Mouse (Mus musculus) mouse trophoblast stem cell (cell line): ENCODE measurements around the gene Dck.
"Not testable (repeated sequence)": the region's sequence is repeated elsewhere in the genome, so short reads cannot be mapped to it uniquely, and the experiment has no call there.

Experiments used
- in situ Hi-C, 2 experiments: fragments of 300-500 bp; cut with MseI, MboI; formaldehyde crosslinking; loops; 2 replicates in 1 of 2; 3 replicates in 1 of 2; pipeline ENCODE4 v1.15.1; 2025

The Dck gene

DNA sequence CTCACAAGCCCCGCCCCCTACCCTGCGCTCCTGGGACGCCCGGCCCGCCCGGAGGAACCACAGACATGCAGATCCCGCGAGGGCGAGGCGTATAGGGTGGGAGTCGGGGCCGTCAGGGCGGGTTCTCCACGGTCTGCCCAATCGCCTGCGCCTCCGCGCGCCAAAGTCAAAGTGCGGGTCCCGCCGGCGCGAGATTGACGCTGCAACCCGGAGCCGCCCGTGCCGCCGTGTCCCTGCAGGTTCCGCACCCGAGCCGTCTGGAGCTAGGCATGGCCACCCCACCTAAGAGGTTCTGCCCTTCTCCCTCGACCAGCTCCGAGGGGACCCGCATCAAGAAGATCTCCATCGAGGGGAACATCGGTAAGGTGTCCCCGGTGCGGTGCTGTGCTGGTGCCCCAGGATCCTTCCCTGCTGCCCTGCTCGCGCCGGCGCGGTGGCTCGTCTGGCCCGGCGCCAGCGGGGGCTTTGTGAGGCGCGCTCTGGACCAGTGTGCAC, at the start of gene Dck:
TSS of gene Dck (plus strand) at position 10 of the 495 bp plus-strand sequence.
- in situ Hi-C loops, result no loop called here

DNA sequence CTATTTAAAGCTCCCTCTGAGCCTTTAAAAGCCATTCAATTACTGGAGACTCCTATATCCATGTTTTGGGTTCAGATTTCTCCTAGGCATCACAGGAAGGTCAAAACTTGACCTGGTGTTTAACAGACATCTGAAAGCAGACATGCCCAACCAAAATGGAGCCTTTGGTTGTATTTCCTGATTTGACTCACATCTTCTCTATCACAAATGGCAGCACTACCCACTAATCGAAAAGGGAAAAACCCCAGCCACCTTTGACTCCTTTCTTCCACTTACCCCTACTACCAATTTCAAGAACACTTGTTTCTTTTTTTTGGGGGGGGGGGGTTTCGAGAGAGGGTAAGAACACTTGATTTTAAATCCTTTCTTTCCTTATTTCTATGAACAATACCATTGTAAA, 47.8 kb upstream of the Dck start:
- in situ Hi-C loops, result no loop called here

DNA sequence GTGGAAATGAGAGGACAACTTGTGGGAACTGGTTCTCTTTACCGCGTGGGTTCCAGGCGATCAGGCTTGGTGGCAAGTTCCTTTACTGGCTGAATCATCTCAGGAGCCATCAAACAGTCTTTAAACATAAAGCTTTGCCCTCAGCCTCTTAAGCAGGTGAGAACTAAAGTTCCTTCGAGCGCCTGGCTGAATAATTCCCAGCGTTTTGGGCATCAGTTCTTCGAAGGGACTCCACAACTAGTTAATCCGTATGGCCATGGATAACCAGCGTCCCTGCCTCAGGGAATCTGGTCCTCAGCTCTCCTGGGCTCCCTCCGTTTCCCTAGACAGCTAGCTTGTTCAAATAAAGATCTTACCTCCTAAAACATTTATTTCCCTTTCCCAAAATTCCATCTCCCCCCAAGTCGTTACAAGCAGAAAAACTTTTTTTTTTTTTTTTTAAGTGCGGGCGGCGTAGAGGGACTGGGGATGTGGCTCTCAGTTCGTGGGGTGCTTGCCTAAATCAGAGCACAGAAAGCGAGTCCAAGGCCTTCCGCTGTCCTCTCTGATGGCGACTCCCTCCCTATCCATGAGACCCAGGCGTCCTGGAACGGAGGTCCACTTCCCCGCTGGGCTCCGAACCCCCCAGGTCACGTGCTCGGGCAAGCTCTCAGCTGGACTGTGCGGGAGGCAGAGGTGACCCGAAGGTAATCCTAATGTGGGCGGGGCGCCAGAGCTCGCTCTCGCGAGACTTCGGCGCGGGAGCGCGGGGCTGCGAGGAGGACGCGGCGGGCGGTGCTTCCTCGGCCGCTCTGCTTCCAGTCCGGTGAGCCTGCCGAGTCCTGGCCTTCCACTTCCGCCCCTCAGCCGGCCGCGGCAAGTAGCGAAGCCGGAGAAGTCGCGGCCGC, 44.4 kb upstream of the Dck start, which contains the start of gene Mob1b:
TSS of gene Mob1b (plus strand) at position 740 of the 887 bp plus-strand sequence.
- in situ Hi-C loops, result no loop called here

DNA sequence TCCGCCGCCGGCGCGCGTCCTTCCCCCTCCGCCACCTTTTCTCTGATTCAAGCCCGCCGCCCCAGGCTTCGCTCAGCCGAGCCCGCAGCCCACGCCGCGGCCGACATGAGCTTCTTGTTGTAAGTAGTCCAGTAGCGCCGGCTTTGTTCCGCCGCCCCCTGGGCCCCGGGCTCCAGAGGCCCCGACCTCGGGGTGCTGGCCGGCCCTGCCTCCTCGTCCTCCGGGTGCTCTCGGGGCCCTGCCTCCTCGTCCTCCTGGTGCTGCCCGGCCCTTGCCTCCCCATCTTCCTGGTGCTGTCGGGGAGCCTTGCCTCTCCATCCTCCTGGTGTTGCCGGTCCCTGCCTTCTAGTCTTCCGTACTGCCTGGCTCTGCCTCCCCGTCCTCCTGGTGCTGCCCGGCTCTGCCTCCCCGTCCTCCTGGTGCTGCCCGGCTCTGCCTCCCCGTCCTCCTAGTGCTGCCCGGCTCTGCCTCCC, 43.8 kb upstream of the Dck start:
- in situ Hi-C loops, result no loop called here

DNA sequence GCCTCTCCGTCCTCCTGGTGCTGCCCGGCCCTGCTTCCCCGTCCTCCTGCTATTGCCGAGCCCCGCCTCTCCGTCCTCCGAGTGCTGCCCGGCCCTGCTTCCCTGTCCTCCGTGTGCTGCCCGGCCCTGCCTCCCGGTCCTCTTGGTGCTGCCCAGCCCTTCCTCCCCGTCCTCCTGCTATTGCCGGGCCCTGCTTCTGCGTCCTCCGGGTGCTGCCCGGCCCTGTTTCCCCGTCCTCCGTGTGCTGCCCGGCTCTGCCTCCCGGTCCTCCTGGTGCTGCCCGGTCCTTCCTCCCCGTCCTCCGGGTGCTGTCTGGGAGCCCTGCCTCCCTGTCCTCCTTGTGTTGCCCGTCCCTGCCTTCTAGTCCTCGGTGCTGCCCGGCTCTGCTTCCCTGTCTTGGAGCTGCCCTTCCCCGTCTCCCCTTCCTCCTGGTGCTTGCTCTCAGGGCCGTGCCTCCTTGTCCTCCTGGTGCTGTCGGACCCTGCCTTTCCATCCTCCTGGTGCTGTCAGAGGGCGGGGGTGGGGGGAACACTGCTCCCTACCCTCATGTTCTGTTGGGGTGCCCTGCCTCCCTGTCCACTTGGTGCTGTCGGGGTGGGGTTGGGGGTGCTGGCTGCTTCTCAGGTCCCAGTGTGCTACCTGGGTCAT, 43.1 kb upstream of the Dck start:
- in situ Hi-C loops, result no loop called here

DNA sequence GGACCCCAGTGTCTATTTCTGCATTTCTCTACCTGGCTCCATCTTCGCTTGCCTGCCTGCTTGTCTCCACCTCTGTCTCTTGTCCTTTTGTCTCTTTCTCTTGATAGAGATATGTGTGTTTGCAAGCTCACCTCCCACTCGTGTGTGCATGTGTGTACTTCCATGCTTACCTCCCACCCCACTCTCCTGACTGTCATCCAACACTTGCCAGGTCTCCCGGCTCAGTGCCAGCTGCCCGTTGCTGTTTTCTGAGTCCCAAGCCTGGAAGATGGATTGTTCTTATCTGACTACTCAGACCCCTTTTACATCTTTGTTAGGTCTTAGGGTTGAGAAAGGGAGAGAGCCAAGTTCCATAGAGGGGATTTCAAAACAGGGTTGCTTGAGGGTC, 42.6 kb upstream of the Dck start:
- in situ Hi-C loops, result no loop called here

DNA sequence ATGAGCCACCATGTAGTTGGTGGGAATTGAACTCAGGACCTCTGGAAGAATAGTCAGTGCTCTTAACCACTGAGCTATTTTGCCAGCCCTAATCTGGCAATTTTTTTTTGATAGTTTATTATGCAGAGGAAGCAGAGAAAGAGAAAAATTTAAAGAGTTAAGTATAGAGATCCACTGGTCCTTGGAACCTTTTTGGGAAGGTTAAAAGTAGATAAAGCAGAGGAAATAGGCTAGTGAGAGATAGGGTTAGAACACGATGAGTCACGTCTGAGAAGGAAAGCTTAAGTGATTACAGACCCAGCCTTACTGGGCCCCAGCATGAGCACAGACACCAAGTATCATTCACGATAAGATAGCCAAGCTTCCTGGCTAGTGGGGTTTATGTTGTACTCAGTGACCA, 40.8 kb upstream of the Dck start:
- in situ Hi-C loops, result no loop called here

DNA sequence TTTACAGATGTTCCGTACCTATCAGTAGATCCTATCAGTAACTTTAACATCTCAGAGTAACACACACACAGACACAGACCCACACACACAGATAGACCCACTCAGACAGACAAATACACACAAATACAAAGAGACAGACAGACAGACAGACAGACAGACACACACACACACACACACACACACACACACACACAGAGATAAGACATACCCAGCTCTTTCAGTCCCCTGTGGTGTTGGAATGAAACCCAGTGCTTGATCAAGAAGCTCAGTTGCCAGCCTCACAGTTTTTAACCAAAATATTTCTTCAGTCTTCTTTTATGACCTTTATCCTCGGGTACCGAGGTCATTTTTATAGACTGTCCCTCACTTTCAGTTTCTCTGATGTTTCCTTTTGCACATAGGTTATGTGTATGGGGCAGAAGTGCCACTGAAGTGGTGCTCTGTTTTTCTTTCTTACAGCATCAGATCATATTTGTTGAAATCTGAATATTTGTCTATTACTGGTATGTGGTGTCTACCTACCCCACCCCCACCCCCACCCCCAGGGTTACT, 37.1 kb upstream of the Dck start:
- in situ Hi-C loops, result no loop called here

DNA sequence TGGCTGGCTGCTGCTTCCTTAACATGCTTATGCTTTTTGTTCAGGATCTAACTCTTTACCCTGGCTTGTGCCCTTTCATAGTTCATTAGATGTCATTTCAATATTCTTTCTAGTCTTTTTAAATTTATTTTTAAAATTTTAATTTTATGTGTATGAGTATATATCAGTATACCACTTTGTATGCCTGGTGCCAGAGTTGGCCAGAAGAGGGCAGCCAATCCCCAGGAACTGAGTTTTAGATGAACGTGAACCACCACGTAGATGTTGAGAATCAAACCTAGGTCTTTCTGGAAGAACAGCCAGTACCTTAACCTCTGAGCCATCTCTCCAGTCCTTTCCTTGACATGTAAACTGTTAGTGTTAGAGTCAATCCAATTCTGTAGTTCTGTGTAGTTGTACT, 30.0 kb upstream of the Dck start:
- in situ Hi-C loops, result no loop called here

DNA sequence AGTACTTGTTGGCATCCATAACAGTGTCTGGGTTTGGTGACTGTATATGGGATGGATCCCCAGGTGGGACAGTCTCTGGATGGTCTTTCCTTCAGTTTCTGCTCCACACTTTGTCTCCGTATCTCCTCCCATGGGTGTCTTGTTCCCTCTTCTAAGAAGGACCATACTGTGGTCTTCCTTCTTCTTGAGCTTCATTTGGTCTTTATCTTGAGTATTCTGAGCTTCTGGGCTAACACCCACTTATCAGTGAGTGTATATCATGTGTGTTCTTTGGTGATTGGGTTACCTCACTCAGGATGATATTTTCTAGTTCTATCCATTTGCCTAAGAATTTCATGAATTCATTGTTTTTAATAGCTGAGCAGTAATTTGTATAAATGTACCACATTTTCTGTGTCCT, 23.7 kb upstream of the Dck start:
- in situ Hi-C loops, result not testable (repeated sequence)

DNA sequence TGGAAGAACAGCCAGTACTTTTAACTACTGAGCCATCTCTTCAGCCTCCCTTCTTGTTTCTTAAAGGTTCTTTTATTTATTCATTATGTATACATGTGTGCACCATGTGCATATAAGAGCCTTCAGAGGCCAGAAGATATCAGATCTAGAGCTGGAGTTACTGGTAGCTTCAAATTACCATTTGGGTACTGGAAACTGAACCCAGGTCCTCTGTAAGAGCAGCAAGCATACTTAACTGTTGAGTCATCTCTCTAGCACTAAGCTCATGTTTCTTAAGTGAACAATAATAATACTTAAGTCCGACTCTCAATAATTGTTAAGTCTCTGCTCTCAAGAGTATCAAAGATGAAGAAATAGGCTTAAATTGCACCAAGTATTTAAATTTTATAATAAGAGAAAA, 17.0 kb upstream of the Dck start:
- in situ Hi-C loops, result no loop called here

DNA sequence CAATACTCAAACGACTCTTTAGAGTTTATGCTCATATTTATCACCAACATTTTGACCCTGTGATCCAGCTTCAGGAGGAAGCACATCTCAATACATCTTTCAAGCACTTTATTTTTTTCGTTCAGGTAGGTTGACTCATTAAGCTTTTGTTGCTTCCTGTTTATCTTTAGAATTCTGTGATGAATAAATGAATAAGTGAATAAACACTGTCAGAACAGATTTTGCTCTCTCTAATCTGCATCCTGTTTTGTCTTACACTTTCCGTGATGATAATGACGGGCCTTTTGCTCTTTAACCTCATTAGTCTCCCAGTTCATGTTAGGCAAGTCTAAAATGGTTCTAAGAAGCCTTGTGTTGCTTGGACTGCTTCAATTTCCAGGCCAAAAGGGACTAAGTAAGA, 11.6 kb upstream of the Dck start:
- in situ Hi-C loops, result no loop called here

DNA sequence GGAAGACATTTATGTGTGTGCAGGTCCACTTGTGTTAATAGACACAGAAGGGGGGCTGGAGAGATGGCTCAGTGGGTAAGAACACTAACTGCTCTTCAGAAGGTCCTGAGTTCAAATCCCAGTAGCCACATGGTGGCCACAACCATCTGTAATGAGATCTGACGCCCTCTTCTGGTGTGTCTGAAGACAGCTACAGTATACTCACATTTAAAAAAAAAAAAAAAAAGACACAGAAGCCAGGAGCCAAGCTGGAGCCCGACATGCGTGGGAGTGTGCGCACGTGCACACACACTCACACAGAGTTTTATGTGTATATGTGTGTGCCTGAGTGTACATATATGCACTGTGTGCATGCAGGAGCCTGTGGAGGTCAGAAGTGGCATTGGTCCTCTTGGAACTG, 2.2 kb upstream of the Dck start:
- in situ Hi-C loops, result no loop called here

DNA sequence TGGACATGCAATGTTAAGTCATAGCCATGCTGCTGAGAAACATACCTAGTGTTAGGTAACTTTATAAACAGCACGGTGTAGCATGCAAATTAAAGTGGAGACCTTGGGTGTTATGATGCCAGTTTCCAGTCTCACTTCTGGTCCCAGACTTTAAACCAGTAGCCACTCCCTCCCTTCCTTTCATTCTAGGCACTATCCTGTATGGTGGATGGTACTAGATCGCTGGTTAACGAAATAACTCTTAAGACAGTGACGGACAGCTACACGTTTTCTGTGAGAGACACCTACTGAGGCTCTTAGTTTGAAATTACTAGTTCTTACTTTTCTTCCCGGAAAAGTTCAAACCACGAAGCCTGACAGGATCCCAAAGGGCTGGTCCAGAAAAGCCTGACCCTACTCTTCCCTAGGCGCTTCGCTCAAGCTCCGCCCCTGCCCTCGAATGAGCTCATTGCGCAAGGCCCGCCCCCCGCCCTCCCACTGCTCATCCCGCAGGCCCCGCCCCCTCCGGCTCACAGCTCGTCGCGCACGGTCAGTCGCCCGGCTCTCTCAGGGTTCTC, 288 bp upstream of the Dck start:
- in situ Hi-C loops, result no loop called here

DNA sequence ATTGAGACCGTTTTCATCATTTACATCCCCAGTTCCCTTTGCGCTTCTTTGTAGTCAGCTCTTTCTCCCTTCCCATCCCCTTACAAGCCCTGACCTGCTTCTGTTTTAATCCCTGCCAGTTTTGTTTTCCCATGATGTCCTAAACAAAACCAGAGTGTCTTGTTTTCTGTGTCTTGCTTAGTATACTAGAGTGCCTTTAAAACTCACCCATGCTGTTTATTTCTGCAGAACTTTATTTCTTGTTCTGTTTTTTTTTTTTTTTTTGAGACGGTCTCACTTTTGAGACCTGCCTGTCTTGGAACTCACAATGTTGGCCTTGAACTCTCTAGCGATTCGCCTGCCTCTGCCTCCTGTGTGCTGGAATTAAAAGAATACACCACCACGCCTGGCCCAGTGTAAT, 791 bp downstream of the Dck start:
- in situ Hi-C loops, result no loop called here

DNA sequence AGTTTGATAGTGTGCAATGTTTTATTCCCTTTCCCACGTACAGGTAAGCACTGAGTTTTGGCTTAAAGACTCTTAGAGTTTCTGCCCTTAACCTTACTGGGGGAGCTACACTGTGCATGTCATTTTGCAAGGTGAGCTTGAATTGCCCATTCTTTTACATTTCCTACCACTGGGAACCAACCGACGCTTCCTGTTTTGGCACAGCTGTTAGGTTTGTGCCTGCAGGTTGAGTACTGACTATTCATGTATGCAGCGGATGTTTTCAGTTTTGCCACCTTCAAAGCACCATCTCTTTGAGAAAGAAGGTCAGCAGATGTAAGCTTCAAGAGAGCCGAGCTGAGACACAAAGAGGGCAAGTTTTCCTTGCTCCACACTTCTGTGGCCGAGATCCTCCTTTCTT, 1.3 kb downstream of the Dck start:
- in situ Hi-C loops, result no loop called here

DNA sequence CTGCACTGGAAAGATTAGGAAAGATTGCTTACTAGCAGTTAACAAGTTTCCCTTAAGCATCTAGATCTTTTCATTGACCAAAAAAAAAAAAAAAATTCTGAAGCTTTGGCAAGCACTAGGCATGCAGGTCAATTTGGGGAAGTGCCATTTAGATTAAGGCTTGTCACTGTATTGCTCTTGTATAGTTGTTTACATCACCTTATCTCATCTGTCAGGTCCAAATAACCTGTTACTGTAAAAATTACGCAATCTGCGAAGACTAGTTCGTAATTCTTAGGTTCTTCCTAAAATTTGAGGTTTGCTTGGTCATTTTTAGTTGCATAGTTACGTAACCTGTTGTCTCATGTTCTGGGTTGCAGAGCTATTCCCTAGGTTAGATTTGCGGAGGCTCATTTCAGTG, 2.1 kb downstream of the Dck start:
- in situ Hi-C loops, result no loop called here

DNA sequence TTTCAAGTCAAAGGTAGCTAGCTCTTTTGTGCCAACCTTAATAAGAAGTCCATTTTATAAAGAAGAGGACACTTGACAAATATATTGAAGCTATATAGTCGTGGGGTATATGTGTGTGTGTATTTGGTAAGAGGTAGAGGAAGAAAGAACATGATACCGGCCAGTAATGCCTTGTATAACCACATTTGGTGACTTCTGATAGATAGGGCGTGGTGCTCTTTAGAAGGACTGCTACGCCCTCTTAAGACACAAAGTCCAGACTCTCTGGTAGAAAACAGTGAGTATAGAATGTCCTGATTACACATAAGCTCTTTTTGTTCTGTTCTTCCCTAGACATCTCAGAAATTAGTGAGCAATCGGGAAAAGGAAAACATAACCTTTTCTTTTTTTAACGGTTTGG, 3.4 kb downstream of the Dck start:
- in situ Hi-C loops, result no loop called here

DNA sequence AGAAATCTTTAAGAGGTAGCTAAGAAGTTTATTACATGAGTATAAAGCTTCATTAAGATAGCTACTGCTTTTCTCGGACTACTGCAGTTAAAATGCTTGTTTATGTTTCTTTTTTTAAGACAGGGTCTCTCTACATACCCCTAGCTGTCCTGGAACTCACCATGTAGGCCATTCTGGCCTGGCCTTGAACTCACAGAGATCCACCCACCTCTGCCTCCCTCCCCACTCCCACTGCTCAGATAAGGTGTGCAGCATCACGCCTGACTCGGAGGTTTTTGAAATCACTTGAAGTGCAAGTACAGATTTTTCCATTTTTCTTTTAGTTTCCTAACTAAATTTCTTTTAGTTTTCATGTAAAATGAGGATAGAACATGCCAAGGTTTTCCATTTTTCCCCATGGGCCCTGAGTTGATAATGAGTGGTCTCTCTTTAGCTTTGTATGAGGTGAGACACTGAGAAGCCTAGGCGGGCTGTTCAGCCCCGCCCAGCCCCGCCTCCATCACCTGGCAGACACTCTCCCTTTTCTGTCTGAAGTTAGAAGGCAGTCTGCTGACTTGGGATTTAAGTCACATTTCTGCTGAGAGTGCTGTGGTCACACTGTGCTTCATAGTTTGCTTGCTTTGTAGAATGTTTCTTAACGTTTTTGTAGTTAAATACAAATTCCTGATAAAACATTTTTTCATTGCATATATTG, 17.4 kb downstream of the Dck start:
- in situ Hi-C loops, result loop anchor here in 1 of 2 experiments (25.0 kb wide), 1 partner anchor 455 kb away; no protein-coding TSS in a partner anchor

DNA sequence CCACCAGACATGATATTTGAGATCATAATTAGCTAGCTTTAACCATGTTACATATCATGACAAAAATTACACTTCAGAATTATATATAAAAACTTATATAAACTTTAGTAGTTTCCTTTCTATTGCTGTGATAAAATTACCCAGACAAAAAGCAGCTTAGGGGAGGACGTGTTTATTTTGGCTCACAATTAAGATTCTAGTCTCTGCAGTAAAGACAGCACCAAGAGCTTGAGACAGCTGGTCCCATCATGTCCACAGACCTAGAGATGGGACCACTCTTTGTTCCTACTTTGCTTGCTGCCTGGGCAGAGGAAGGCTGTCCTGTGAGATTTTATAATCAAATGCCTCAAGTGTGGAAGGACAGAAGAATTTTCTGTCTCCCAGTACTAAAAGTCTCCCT, 20.3 kb downstream of the Dck start:
- in situ Hi-C loops, result loop anchor here in 1 of 2 experiments (25.0 kb wide), 1 partner anchor 452 kb away; no protein-coding TSS in a partner anchor

DNA sequence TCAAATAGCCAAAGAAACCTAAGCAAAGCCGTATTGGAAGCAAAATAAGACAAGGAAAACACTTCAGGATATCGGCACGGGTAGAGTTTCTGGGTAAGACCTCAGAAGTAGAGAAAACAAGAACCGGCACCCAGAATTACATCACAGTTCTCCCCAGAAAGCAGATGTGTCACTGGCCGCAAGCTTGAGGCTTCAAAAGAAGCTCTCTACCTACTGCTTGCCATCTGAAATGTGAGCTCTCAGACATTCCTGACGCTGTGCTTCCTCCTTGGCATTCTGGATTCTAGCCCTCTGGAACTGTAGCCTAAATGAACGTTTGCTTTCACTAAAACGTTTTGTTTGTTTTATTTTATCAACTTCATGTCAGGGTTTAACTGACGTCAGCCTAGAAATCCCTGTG, 25.9 kb downstream of the Dck start:
- in situ Hi-C loops, result loop anchor here in 1 of 2 experiments (10.0 to 25.0 kb wide), 3 partner anchors 94 to 594 kb away; partner anchors contain the start of gene Slc4a4
